ENCODE assay signal across 25 mouse cellular contexts in genomic region chr7:131130021-131130420, GRCm38 (mm10). TPM values are rescaled to one million over a fixed set of nuclear protein-coding genes. Genes with fewer than 3 reads are reported as not detected.
DNase-seq lines count a peak whose midpoint lies in the region; ATAC-seq and TF ChIP-seq lines count a peak whose summit lies in the region.
"Had no signal": no experiment of that assay in that cellular context is flagged by ENCODE, and none has a peak within 500 bp of the region (broad histone marks: within the 10 kb centered on the region; RNA-seq: fewer than 3 reads in every experiment).

No protein-coding gene starts in this region.

- no peak for TF ChIP-seq CTCF in thymus, adult 2 months (IDR thresholded peaks at IDR 0.05; ENCODE audit: borderline replicate concordance, control insufficient read depth, extremely low read depth, insufficient read depth, low read length, poor library complexity)

- H3K4me2 ChIP-seq in heart, embryonic 16.5 days (ENCODE audit: low read depth, low read length), result no peak overlapping the region
- no peak overlapping the region for H3K4me2 ChIP-seq in lung, embryonic 15.5 days
- H3K4me2 ChIP-seq: embryonic facial prominence, embryonic 15.5 days had no signal

- H3K9ac ChIP-seq in heart, embryonic 16.5 days (ENCODE audit: low read length), result no peak overlapping the region
- H3K9ac ChIP-seq in lung, embryonic 15.5 days, result no peak overlapping the region
- H3K9ac ChIP-seq: embryonic facial prominence, embryonic 15.5 days had no signal

- ATAC-seq in heart, embryonic 16.5 days (replicated peaks; ENCODE audit: extremely low read depth, insufficient read depth, low FRiP score), result peak; percentile 49; the same call in 1 of the 2 replicates
- ATAC-seq in lung, embryonic 15.5 days (ENCODE audit: borderline replicate concordance, extremely low read depth, low FRiP score, low TSS enrichment), result peak; percentile 35; the same call in 1 of the 2 replicates

- DNase-seq in heart, postnatal 25 days (ENCODE audit: low spot score), result no peak
- no peak for DNase-seq in lung, postnatal 36 days
- DNase-seq in R1 (ENCODE audit: low read depth, low spot score), result peak; percentile 47
- peak; percentile 27 for DNase-seq in embryo, embryonic 9.5 days (ENCODE audit: extremely low spot score)
- DNase-seq in thymus, adult 2 months, result no peak
- DNase-seq in frontal cortex, postnatal 36 days (ENCODE audit: low spot score in 2 of 2), result no peak
- DNase-seq: cerebellum, adult 8-10 months; gastrocnemius, adult 2 months; heart, postnatal 36 days; kidney, adult 8-10 months; kidney, postnatal 25 days; liver; thymus, postnatal 4 days had no signal

- no peak overlapping the region for H3K27ac ChIP-seq in heart, embryonic 16.5 days (ENCODE audit: low read length)
- no peak overlapping the region for H3K27ac ChIP-seq in lung, embryonic 15.5 days
- no peak overlapping the region for H3K27ac ChIP-seq in thymus, adult 2 months (ENCODE audit: control insufficient read depth, insufficient read depth, low read length)
- H3K27ac ChIP-seq: embryonic facial prominence, embryonic 15.5 days; gastrocnemius, adult 2 months; macrophage; midbrain, embryonic 10.5 days had no signal

- no peaks in the 10 kb centered on the region for H3K27me3 ChIP-seq in heart, embryonic 16.5 days (ENCODE audit: control insufficient read depth, insufficient read depth, low read length)
- H3K27me3 ChIP-seq in lung, embryonic 15.5 days, result no peaks in the 10 kb centered on the region
- H3K27me3 ChIP-seq in thymus, adult 2 months (ENCODE audit: control insufficient read depth, insufficient read depth, low read length), result no peaks in the 10 kb centered on the region
- H3K27me3 ChIP-seq: embryonic facial prominence, embryonic 15.5 days had no signal

- H3K4me3 ChIP-seq in heart, embryonic 16.5 days (ENCODE audit: low read length), result no peak overlapping the region
- H3K4me3 ChIP-seq in lung, embryonic 15.5 days, result no peak overlapping the region
- no peak overlapping the region for H3K4me3 ChIP-seq in thymus, adult 2 months (ENCODE audit: control insufficient read depth, insufficient read depth, low read length)
- H3K4me3 ChIP-seq: embryonic facial prominence, embryonic 15.5 days; gastrocnemius, adult 2 months; midbrain, embryonic 10.5 days had no signal

- WGBS in heart, embryonic 16.5 days, result 39% methylated on average over 12 of the region's 12 CpGs
- 51% methylated on average over 12 of the region's 12 CpGs for WGBS in lung, embryonic 15.5 days
- WGBS in thymus, adult 2 months, result 85% methylated on average over 12 of the region's 12 CpGs

- no peaks in the 10 kb centered on the region for H3K36me3 ChIP-seq in heart, embryonic 16.5 days (ENCODE audit: control insufficient read depth, insufficient read depth)
- no peaks in the 10 kb centered on the region for H3K36me3 ChIP-seq in lung, embryonic 15.5 days
- H3K36me3 ChIP-seq in thymus, adult 2 months (ENCODE audit: control insufficient read depth, insufficient read depth, low read length), result no peaks in the 10 kb centered on the region
- H3K36me3 ChIP-seq: embryonic facial prominence, embryonic 15.5 days; G1E; midbrain, embryonic 10.5 days had no signal

- no peak for TF ChIP-seq POLR2A in thymus, adult 2 months (IDR thresholded peaks at IDR 0.05; ENCODE audit: control insufficient read depth, extremely low read depth, insufficient read depth, low read length, poor library complexity)

- H3K4me1 ChIP-seq in heart, embryonic 16.5 days (ENCODE audit: control insufficient read depth, insufficient read depth, low read length), result no peaks in the 10 kb centered on the region
- H3K4me1 ChIP-seq in lung, embryonic 15.5 days, result no peaks in the 10 kb centered on the region
- no peaks in the 10 kb centered on the region for H3K4me1 ChIP-seq in thymus, adult 2 months (replicated peaks; ENCODE audit: control insufficient read depth, insufficient read depth, low read length)
- H3K4me1 ChIP-seq: embryonic facial prominence, embryonic 15.5 days; midbrain, embryonic 10.5 days had no signal

- intact Hi-C loops in heart, postnatal 25 days (cut with DNase I), result no loop called here

- H3K9me3 ChIP-seq in heart, embryonic 16.5 days (replicated peaks; ENCODE audit: control insufficient read depth, low read length), result no peaks in the 10 kb centered on the region
- no peaks in the 10 kb centered on the region for H3K9me3 ChIP-seq in lung, embryonic 15.5 days
- H3K9me3 ChIP-seq: embryonic facial prominence, embryonic 15.5 days; midbrain, embryonic 10.5 days had no signal

RNA-seq across cellular contexts. Expression of gene 4933402N03Rik, which starts 16.1 kb away (rescaled TPM):
- polyA plus RNA-seq in heart, embryonic 16.5 days (2015; fragmentation: Nextera tagmentation; extraction: Ambion mirVana), result not detected in 2 replicates
- total RNA-seq in heart, postnatal 25 days (2021), result not detected
- polyA plus RNA-seq in lung, embryonic 15.5 days (2015; fragmentation: Nextera tagmentation; extraction: Ambion mirVana), result not detected in 2 replicates
- not detected in 2 replicates for polyA plus RNA-seq in thymus, adult 2 months (2012; rRNA removed)
- total RNA-seq: adrenal gland, adult 18-20 months; common myeloid progenitor, adult 5-6 weeks; gastrocnemius, adult 2 months; heart, postnatal 36 days; layer of hippocampus, adult 8-10 months; left cerebral cortex, postnatal 25 days; midbrain, postnatal 0 days had no signal
- polyA plus RNA-seq: embryonic facial prominence, embryonic 15.5 days; G1E; liver, embryonic 16.5 days; macrophage; midbrain, embryonic 10.5 days; midbrain, postnatal 0 days had no signal

RNA-seq across cellular contexts. Expression of gene 5430419D17Rik, which starts 44.2 kb away (rescaled TPM):
- 0.21 and 0.51 TPM in 2 replicates for polyA plus RNA-seq in heart, embryonic 16.5 days (2015; fragmentation: Nextera tagmentation; extraction: Ambion mirVana)
- 10 to 100 TPM; 12.2 to 13.0 TPM for total RNA-seq in heart, postnatal 25 days (2021)
- polyA plus RNA-seq in lung, embryonic 15.5 days (2015; fragmentation: Nextera tagmentation; extraction: Ambion mirVana), result not detected in 2 replicates
- 0.26 TPM in 2 replicates for polyA plus RNA-seq in thymus, adult 2 months (2012; rRNA removed)
- total RNA-seq: adrenal gland, adult 18-20 months; common myeloid progenitor, adult 5-6 weeks; gastrocnemius, adult 2 months; left cerebral cortex, postnatal 25 days had no signal
- polyA plus RNA-seq: embryonic facial prominence, embryonic 15.5 days; G1E; liver, embryonic 16.5 days; macrophage; midbrain, embryonic 10.5 days; midbrain, postnatal 0 days had no signal

Comparison
In these comparisons a context has a peak if more than half of its experiments do, and no peak if none do; other contexts are left out.
1. DNase-seq: peak in R1 (single experiment) and embryo, embryonic 9.5 days (single experiment); none in heart, postnatal 25 days (single experiment), lung, postnatal 36 days (single experiment), thymus, adult 2 months (single experiment) and frontal cortex, postnatal 36 days (0 of 2).